Mouse (Mus musculus): ENCODE data around the gene Zfp146.

DNA sequence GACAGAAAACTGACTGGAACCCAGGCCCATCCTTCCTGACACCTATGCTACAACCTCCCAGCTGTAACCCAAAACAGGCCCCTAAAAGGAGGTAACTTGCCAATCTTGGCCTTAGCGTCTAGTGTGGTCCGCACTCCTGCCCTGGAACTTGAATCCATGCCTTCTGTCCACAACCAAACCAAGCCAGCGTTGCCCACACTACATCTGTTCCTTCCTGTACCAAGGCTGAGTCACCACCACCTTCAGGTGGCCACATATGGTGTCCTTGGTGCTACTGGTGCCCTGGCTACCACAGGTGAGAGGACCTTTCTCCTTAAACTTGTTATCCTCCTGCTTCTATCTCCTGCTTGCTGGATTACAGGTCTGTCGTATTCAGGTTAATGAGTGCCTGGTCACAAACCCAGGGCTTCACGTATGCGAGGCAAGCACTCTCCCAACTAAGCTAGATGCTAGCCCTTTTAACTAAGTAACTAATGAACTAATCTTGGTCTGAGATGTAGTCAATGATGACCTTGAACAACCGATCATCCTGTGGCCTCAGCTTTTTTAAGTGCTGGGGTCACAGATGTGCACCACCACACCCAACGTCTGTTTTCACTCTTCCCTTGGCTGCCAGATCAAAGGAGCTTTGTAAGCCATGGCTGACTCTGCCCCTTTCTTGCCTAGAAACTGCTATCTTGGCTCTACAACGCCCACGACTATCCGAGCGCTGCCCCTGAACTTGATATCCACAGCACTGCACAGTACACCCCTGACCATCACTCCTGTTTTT lies 19.0 kb upstream of the Zfp146 start:
- TF ChIP-seq POLR2A (IDR thresholded peaks at IDR 0.05; ENCODE audit: low read depth, low read length): no peak
- no peak for TF ChIP-seq CTCF (IDR thresholded peaks at IDR 0.05; ENCODE audit: extremely low read depth, insufficient read depth, insufficient read length, insufficient replicate concordance)

Measured in spleen, adult 2 months (tissue).